Mouse (Mus musculus) urinary bladder, adult 18-20 months (tissue): ENCODE data around the gene Set.

ENCODE experiments used
- DNase-seq, 2 experiments: peaks; one replicate each; pipeline ENCODE4 v3.0.0; 2022; ENCODE audit warnings: low spot score in 2 of 2, mixed read lengths in 2 of 2

Gene Set

DNA sequence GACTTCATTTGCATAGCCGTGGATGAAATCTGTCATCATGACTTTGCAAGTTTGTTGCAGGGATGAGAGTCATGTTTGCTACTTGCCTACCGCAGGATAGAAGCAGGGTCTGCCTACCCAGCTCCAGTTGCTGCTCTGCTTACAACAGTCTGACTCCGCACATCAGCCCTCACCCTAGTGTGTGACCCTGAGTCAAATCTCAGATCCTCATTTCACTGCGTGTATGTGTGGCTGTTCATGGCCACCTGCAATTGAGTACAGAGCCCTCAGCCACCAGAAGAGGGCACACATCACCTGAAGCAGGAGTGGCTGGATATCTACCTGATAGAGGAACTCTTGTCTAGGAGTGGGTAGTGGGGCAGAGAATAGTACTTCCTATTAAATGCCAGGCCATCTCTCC, 30.1 kb downstream of the Set start:
- no peak for DNase-seq

DNA sequence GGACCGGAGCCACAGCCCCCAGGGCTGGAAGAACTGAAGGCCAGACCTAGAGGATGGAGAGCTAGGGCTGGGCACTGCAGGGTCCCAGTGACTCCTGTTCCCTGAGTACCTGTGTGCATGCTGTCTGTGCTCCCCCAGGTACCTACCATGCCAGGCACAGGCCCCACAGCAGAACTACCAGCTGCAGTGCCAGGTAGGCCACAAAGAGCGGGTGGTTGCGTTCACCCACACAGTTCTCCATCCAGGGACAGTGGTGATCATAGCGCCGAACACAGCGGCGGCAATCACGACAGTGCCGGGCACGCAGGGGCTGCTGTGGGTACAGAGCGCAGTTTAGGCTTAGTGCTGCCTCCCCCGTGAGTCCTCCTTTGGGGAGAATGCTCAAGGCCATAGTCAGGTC, 34.3 kb downstream of the Set start:
- no peak for DNase-seq

DNA sequence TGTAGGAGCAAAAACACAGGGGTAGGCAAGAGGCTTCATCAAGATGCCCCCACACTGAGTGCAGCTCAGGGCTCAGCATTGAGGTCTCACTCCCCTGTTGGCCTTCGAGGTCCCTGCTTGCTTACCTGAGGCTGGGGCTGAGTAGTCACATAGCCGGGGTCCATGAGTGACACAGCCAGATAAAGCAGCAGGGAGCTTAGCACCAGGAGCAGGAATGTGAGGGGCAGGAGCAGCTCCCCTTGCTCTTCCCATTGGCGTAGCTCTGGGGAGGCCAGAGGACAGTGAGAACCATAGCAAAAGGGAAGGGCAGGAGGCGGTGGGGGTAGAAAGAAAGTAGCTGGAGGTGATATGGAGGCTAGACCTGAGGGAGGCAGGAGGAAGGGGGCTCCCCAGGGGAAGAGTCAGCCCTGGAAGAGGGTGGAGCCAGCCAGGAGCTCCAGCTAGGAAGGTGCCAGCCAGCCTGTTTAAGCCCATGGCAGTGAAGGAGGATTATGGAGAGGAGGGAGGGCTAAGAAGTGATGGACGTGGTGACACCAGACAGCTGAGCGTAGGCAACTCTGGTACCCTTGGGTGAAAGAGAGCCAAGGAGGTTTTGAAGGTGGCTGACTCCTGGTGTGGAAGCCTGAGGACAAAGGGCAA, 35.2 kb downstream of the Set start:
- DNase-seq = no peak

DNA sequence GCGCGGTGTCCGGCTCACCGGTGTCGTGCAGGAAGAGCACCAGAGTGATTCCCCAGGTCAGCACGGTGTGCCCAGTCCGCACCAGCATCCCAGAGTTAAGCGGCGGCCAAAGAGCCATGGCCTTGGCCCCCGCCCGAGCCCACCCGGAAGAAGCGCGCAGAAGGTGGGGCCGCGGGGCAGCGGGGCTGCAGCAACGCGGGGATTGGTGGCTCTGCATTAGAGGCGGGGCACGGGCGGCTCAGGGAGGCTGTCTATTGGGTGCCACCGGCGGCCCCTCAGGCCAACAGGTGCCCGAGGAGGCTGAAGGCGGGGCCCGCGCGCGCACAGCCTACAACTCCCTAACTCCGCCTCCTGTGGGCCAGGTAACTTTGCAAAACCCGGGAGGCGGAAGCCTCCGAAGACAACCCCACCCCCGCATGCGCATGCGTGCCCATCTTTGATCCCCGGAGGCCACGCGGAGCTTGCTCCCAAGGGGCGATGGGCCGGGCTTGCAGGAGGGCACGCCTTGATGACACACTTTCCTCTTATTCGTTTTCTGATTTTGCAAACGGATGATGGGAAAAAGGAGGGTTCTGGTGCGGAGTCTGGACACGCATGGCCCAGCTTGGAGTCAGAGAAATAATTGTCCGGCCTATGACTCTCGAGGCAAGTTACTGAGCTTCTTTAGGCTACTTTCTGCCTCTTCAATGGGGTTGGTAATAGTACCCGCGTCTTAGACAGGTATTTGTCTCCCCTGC, 36.5 kb downstream of the Set start, which contains the start of gene Zdhhc12:
Zdhhc12 (minus strand) TSS at position 178 of the 737 bp plus-strand sequence.
- DNase-seq = peak; percentile 92 to 96

DNA sequence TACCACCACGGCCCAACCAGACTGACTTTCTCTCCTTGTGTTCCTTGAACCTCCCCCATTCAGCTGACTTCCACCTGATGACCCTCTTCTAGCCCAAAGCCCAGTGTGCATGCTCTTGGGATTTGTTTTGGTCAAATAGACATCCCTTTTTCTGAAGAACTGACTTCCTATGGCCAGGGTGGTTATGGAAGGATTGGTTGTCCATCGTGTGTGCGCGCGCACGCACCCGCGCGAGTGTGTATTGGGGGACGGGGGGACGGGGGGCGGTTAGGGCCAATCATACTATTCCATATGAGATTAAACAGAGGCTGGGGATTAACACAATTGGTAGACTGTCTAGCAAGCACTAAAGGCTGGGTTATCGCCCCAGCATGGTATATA, 37.0 kb downstream of the Set start:
- DNase-seq = no peak

DNA sequence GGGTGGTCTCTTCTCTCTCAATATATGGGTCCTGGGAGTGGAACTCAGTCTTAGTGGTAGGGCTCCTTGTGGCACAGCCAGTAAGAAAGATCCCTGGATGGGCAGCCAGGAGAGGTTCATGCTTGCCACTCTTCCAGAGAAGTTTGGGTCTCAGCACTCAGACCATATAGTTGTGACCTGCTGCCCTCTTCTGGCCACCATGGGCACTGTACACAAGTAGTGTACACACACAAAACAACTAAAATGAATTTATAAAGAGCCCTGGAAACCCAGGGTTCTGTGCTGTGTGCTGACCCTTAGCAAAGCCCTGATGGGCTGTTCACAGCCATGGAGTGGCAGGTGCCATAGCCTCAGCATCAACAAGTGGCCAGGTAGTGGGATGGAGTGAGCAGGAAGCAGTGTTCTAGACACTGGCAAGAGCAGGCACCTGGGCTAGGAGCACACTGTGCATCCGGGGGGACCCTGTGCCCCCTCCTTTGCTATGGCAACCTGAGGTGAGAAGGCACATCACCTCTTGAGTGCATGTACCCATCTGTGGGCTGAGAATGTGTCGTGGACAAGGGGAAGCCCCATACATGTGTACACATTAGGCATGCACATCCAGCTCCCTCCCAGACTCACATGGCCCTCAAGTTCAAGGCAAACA, 38.8 kb downstream of the Set start:
- DNase-seq = no peak

DNA sequence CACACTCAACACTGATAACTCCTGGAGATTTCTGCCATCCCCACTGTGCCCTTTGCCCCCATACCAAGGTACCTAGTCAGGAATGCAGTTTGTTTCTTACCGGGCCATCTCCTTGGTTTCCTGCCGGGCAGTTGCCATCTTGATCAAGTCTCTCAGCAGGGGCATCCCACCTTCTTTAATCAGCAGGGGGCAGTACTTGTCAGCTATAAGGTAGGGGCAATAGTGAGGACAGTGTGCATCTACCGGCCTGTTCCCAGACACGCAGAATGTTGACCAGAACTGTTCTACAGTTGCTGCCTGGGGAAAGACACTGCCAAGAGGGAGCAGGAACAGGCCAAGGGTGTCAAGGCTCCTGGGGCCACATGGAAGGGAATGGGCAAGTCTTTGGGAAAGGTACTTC, 43.0 kb downstream of the Set start:
- no peak for DNase-seq

DNA sequence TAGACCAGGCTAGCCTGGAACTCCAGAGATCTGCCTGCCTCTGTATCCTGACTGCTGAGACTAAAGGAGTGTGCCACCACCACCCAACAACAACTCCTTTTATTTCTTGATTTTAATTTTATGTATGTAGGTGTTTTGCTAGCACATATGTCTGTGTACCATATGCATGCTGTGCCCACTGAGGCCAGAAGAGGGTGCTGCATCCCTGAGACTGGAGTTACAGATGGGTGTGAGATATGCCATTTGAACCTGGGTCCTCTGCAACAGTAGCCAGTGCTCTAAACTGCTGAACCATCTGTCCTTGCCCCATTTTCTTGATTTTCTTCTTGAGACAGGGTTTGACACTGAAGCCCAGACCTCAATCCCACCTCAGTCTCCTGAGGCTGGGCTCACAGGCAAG, 49.2 kb downstream of the Set start:
- peak in 1 of 2 experiments; percentile 22 for DNase-seq

DNA sequence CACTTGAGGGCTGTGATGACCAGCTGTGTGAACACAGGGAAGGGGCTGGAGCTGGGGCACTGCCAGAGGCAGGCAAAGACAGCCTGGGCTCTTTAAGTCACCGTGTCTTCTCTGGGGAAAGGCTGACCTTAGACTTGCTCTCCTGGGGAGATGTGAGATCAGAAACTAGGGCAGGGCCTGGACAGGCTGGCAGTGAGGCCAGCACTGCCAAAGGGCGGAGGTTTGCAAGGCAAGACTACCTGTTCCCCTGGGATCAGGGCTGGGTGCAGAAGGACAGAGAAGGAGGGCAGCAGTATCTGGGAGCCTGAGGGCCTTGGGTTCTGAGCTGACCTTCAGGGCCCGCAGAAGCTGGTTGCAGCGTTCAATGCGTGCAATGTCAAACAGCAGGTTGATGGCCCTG, 50.5 kb downstream of the Set start:
- no peak for DNase-seq

DNA sequence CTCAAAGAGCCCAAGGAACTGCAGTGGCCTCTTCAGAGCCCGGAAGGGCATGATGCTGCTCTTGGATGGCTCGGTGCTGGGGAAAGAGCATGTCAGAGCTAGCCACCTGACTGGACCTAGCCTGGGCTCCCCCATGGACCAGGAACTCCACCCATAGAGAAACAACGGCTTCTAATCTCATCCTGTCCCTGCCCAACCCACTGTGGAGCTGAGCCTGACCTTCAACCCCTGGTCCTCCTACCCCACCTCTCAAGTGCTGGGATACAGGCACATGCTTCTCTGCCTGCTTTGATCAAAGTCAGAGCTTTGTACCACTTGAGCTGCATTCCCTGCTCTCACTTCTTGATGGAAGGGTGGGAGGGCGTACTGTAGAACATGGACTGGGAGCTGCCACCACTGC, 51.1 kb downstream of the Set start:
- DNase-seq = no peak

DNA sequence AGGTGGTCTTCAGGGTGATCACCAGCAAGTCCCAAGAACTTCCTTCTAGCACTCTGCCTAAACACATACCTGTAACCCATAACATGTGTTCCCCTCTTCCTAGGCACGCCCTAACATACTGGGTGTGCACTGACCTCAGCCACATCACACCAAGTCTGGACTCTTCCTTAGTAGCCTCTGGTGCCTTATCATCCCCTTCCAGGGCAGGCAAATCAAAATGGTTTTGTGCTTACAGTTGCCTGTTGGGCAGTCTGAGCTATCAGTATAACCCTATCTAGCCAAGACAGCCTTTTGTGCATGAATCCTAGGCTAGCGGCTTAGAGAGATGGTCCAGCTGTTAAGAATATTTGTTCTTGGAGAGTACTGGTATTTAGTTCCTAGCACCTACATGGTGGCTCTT, 54.3 kb downstream of the Set start:
- DNase-seq = no peak

DNA sequence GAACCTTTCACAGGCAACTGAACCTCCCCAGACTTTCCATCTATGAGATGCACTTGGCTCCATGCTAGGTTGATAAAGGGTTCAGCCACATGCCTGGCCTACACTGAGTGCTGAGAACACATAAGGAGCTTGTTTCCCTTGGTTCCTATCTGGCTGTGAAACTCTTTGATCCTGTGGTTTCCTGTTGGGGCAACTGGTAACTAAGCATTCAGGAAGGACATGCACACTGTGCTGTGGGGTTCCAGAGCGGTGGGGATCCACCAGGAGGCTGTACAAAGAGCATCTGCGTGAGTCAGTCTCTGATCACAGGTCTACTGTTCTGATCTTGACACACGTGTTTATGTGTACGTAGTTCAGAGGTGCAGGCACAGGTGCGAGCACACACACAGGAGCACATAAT, 55.4 kb downstream of the Set start:
- no peak for DNase-seq

DNA sequence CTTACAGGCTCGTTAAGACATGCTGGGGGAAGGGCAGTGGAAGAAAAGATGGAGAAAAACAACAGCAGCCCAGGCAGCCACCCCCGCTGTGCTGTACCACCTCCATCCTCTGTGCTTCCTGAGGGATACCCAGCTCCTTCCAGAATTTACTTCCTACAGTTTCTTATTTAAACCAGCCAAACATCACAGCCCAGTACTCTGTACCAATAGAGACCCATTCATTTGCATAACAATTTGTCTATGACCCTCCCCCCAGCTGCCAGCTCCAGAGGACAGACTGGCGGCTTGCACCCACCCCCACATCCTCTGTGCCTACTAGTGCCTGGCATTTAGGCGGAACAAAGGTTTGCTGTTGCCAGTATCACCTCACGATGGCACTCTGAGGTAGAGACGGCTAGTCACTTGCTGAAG, 62.5 kb downstream of the Set start:
- DNase-seq = no peak

DNA sequence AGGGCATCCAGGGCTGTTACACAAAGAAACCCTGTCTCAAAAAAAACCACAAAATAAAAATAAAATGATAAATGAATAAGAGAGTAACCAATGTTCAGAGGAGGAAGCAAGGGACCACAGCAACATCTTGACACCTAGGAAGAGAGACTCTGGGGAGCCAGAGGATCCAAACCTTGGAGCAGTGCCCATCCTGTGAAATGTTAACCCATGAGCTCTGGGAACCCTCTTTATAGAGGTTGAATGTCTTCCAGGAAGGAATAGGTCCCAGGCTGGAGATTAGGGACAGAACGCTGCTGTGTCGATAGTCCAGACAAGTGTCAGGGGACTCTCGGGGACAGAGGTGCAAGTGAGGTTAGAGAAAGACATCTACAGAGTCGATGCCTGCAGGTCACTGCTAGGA, 63.1 kb downstream of the Set start:
- no peak for DNase-seq
